Mouse (Mus musculus): Measurements from ENCODE around the gene Mtmr12. TPM values are rescaled to one million over a fixed set of nuclear protein-coding genes. Genes with fewer than 3 reads are reported as not detected.

Gene Mtmr12
- polyA plus RNA-seq, 1 experiment from 2014 or later: 8.1 TPM

GRCm38 (mm10) chr15:12238337-12238736, 33.5 kb downstream of the Mtmr12 start:
- H3K36me3 ChIP-seq (ENCODE audit: control insufficient read depth, insufficient read depth, low read length): peaks cover 10% of the 10 kb centered on the region
- H3K27ac ChIP-seq (ENCODE audit: low read length): no peak overlapping the region
- 62% methylated on average over 6 of the region's 6 CpGs for WGBS

GRCm38 (mm10) chr15:12240705-12241328, 36.0 kb downstream of the Mtmr12 start:
- Histone ChIP-seq H3K9ac (ENCODE audit: low read depth, low read length) (no peak overlapping the region), H3K4me1 (ENCODE audit: control insufficient read depth, insufficient read depth, low read length) (no peaks in the 10 kb centered on the region), H3K4me3 (ENCODE audit: low read depth, low read length) (no peak overlapping the region), H3K27me3 (ENCODE audit: control insufficient read depth, insufficient read depth, low read depth, low read length) (no peaks in the 10 kb centered on the region), H3K27ac (ENCODE audit: low read length) (no peak overlapping the region), H3K9me3 (replicated peaks; ENCODE audit: control insufficient read depth, low read length, poor library complexity, severe bottlenecking) (no peaks in the 10 kb centered on the region), H3K36me3 (ENCODE audit: control insufficient read depth, insufficient read depth, low read length) (peaks cover 10% of the 10 kb centered on the region), H3K4me2 (ENCODE audit: low read length) (no peak overlapping the region)
- WGBS: 96% methylated on average over 3 of the region's 3 CpGs
- ATAC-seq: no peak

More at GRCm38 (mm10) chr15:12238337-12238736, 33.5 kb downstream of the Mtmr12 start:
- Histone ChIP-seq H3K27me3 (ENCODE audit: control insufficient read depth, insufficient read depth, low read depth, low read length) (no peaks in the 10 kb centered on the region), H3K4me1 (ENCODE audit: control insufficient read depth, insufficient read depth, low read length) (no peaks in the 10 kb centered on the region), H3K4me2 (ENCODE audit: low read length) (no peak overlapping the region), H3K9me3 (replicated peaks; ENCODE audit: control insufficient read depth, low read length, poor library complexity, severe bottlenecking) (no peaks in the 10 kb centered on the region), H3K4me3 (ENCODE audit: low read depth, low read length) (no peak overlapping the region), H3K9ac (ENCODE audit: low read depth, low read length) (no peak overlapping the region)
- ATAC-seq: no peak

GRCm38 (mm10) chr15:12243792-12244191, 39.0 kb downstream of the Mtmr12 start:
- H3K27ac ChIP-seq (ENCODE audit: low read length): no peak overlapping the region
- no peak overlapping the region for H3K4me3 ChIP-seq (ENCODE audit: low read depth, low read length)
- 78% methylated on average over 3 of the region's 3 CpGs for WGBS
- H3K9ac ChIP-seq (ENCODE audit: low read depth, low read length): no peak overlapping the region
- no peak for ATAC-seq
- H3K9me3 ChIP-seq (replicated peaks; ENCODE audit: control insufficient read depth, low read length, poor library complexity, severe bottlenecking): no peaks in the 10 kb centered on the region
- no peaks in the 10 kb centered on the region; the same call in 1 of the 2 replicates for H3K36me3 ChIP-seq (ENCODE audit: control insufficient read depth, insufficient read depth, low read length)
- no peaks in the 10 kb centered on the region; the same call in 1 of the 2 replicates for H3K4me1 ChIP-seq (ENCODE audit: control insufficient read depth, insufficient read depth, low read length)
- H3K4me2 ChIP-seq (ENCODE audit: low read length): no peak overlapping the region
- no peaks in the 10 kb centered on the region for H3K27me3 ChIP-seq (ENCODE audit: control insufficient read depth, insufficient read depth, low read depth, low read length)

GRCm38 (mm10) chr15:12245580-12246359, 40.9 kb downstream of the Mtmr12 start:
- 70% methylated on average over 6 of the region's 6 CpGs for WGBS

GRCm38 (mm10) chr15:12246360-12247158, 41.7 kb downstream of the Mtmr12 start:
- H3K9me3 ChIP-seq (replicated peaks; ENCODE audit: control insufficient read depth, low read length, poor library complexity, severe bottlenecking): no peaks in the 10 kb centered on the region
- H3K4me3 ChIP-seq (ENCODE audit: low read depth, low read length): no peak overlapping the region
- H3K4me1 ChIP-seq (ENCODE audit: control insufficient read depth, insufficient read depth, low read length): no peaks in the 10 kb centered on the region; the same call in 1 of the 2 replicates
- ATAC-seq: peak; percentile 84
- no peak overlapping the region for H3K9ac ChIP-seq (ENCODE audit: low read depth, low read length)
- H3K27me3 ChIP-seq (ENCODE audit: control insufficient read depth, insufficient read depth, low read depth, low read length): no peaks in the 10 kb centered on the region
- H3K27ac ChIP-seq (ENCODE audit: low read length): no peak overlapping the region; the same call in 1 of the 2 replicates
- no peak overlapping the region for H3K4me2 ChIP-seq (ENCODE audit: low read length)
- WGBS: 39% methylated on average over 11 of the region's 11 CpGs
- peaks cover 4% of the 10 kb centered on the region for H3K36me3 ChIP-seq (ENCODE audit: control insufficient read depth, insufficient read depth, low read length)

More at GRCm38 (mm10) chr15:12245580-12246359, 40.9 kb downstream of the Mtmr12 start:
- Histone ChIP-seq H3K4me3 (ENCODE audit: low read depth, low read length) (no peak overlapping the region), H3K4me1 (ENCODE audit: control insufficient read depth, insufficient read depth, low read length) (no peaks in the 10 kb centered on the region; the same call in 1 of the 2 replicates), H3K4me2 (ENCODE audit: low read length) (no peak overlapping the region), H3K36me3 (ENCODE audit: control insufficient read depth, insufficient read depth, low read length) (no peaks in the 10 kb centered on the region; the same call in 1 of the 2 replicates), H3K9me3 (replicated peaks; ENCODE audit: control insufficient read depth, low read length, poor library complexity, severe bottlenecking) (no peaks in the 10 kb centered on the region), H3K9ac (ENCODE audit: low read depth, low read length) (no peak overlapping the region), H3K27ac (ENCODE audit: low read length) (no peak overlapping the region), H3K27me3 (ENCODE audit: control insufficient read depth, insufficient read depth, low read depth, low read length) (no peaks in the 10 kb centered on the region)
- no peak for ATAC-seq

GRCm38 (mm10) chr15:12247159-12247603, 42.4 kb downstream of the Mtmr12 start:
- Histone ChIP-seq H3K27ac (ENCODE audit: low read length) (no peak overlapping the region), H3K4me2 (ENCODE audit: low read length) (no peak overlapping the region), H3K9ac (ENCODE audit: low read depth, low read length) (no peak overlapping the region), H3K36me3 (ENCODE audit: control insufficient read depth, insufficient read depth, low read length) (peaks cover 10% of the 10 kb centered on the region), H3K4me3 (ENCODE audit: low read depth, low read length) (no peak overlapping the region), H3K27me3 (ENCODE audit: control insufficient read depth, insufficient read depth, low read depth, low read length) (no peaks in the 10 kb centered on the region), H3K4me1 (ENCODE audit: control insufficient read depth, insufficient read depth, low read length) (no peaks in the 10 kb centered on the region; the same call in 1 of the 2 replicates), H3K9me3 (replicated peaks; ENCODE audit: control insufficient read depth, low read length, poor library complexity, severe bottlenecking) (no peaks in the 10 kb centered on the region)
- ATAC-seq: no peak
- WGBS: 37% methylated on average over 4 of the region's 4 CpGs

- WGBS: 54% methylated on average over 4 of the region's 4 CpGs
- ATAC-seq: no peak
Observed at GRCm38 (mm10) chr15:12248279-12248678, 43.5 kb downstream of the Mtmr12 start.

GRCm38 (mm10) chr15:12250350-12250749, 45.5 kb downstream of the Mtmr12 start:
- Histone ChIP-seq H3K36me3 (ENCODE audit: control insufficient read depth, insufficient read depth, low read length) (peaks cover 11% of the 10 kb centered on the region), H3K4me3 (ENCODE audit: low read depth, low read length) (no peak overlapping the region), H3K4me2 (ENCODE audit: low read length) (no peak overlapping the region), H3K9me3 (replicated peaks; ENCODE audit: control insufficient read depth, low read length, poor library complexity, severe bottlenecking) (no peaks in the 10 kb centered on the region), H3K9ac (ENCODE audit: low read depth, low read length) (no peak overlapping the region), H3K27ac (ENCODE audit: low read length) (no peak overlapping the region), H3K4me1 (ENCODE audit: control insufficient read depth, insufficient read depth, low read length) (no peaks in the 10 kb centered on the region; the same call in 1 of the 2 replicates), H3K27me3 (ENCODE audit: control insufficient read depth, insufficient read depth, low read depth, low read length) (no peaks in the 10 kb centered on the region)
- ATAC-seq: no peak
- WGBS: 76% methylated on average over 5 of the region's 5 CpGs

More at GRCm38 (mm10) chr15:12248279-12248678, 43.5 kb downstream of the Mtmr12 start:
- H3K27ac ChIP-seq (ENCODE audit: low read length): no peak overlapping the region
- no peaks in the 10 kb centered on the region; the same call in 1 of the 2 replicates for H3K4me1 ChIP-seq (ENCODE audit: control insufficient read depth, insufficient read depth, low read length)
- peaks cover 11% of the 10 kb centered on the region for H3K36me3 ChIP-seq (ENCODE audit: control insufficient read depth, insufficient read depth, low read length)
- no peaks in the 10 kb centered on the region for H3K27me3 ChIP-seq (ENCODE audit: control insufficient read depth, insufficient read depth, low read depth, low read length)
- no peak overlapping the region for H3K4me3 ChIP-seq (ENCODE audit: low read depth, low read length)
- no peak overlapping the region for H3K4me2 ChIP-seq (ENCODE audit: low read length)
- H3K9ac ChIP-seq (ENCODE audit: low read depth, low read length): no peak overlapping the region
- H3K9me3 ChIP-seq (replicated peaks; ENCODE audit: control insufficient read depth, low read length, poor library complexity, severe bottlenecking): no peaks in the 10 kb centered on the region

All from midbrain, embryonic 16.5 days (tissue).